Mouse (Mus musculus): Measurements from ENCODE around the gene Syce3. TPM values are rescaled to one million over a fixed set of nuclear protein-coding genes. Genes with fewer than 3 reads are reported as not detected.

The Syce3 gene
- total RNA-seq, 2 experiments from 2014 or later, result not detected

DNA sequence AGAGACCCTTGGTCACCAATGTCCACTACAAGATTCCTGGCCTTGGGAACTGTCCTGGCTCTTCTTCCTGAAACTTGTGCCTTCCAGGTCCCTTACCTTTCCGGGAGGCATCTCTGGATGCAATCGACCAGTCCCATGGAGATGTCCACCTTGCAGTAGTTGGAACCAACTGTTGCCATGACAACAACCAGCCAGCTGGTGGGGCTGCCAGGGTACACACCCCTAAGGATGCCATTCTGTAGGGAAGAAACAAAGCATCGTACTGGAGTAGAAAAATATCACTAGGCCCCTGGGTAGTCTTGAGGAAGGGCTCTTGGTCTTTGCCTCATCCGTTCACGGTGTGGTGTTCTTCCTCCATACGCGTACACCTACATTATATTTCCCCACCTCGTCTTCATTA lies 14.3 kb upstream of the Syce3 start:
- DNase-seq, result no peak

- no peak for DNase-seq
Measured at GRCm38 (mm10) chr15:89421938-89422337, 11.6 kb upstream of the Syce3 start.

DNA sequence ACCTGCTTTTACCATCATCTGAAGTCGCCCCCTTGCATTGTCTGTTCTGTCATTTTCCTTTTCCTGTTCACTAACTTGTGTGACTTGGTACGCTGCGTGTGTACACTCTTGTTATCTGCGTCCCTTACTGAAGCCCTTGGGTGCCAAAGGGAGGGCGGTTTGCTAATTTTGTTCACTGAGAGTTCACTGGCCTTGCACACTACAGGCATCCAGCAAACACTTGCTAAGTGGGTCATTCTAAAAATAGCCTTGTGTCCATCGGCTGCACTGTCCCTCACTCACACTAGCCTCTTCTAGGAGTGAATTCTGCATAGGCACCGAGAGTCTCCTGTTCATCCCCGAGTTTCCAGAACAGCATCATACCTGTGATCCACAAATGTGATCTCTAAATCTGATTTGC lies 5.0 kb upstream of the Syce3 start:
- DNase-seq, result peak; percentile 56 to 72

DNA sequence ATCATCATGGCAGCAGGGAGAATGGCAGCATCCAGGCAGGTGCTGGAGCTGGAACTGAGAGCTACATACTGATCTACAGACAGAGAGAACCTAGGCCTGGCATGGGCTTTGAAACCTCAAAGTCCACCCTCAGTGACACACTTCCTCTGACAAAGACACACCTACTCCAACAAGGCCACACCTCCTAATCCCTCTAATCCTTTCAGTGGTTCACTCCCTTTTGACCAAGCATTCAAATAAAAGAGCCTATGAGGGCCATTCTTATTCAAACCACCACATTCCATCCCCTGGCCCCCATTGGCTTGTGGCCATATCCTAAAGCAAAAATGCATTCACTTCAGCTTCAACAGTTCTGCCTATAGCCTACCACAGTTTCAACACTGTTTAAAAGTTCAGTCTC lies 3.6 kb downstream of the Syce3 start:
- DNase-seq, result no peak

DNA sequence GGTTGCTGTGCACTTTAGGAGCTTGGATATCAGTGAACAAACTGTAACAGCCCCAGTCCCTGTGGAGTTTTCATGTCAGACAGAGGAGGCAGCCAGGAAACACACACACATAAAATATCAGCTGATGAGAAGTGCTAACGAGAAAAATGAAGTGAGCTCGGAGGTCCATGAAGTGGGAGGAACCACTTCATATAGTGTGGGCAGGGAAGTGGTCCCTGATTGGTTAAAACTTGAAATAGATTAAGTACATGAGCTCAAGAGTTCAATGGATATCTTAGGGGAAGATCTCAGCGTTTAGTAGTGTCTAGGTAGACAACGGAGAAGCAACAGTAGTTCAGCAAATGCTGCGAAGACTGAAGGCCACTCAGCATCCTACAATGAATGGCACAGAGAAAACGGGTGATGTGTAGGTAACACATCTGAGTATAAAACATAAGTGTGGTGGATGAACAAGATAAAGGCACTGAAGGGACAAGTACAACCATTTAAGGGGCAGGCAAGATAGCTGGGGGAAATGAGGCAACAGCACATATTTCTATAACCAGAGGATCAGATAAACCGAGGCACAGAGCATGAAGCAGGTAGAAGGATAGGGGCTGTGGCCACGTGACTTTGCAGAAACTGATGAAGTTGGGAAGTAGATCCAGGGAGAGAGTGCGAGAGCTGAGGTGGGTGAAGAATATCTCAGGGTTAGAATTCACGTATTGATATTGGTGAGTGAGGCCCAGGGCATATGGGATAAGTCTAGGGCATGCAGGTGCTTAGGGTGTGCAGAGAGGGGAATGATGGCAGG lies 5.3 kb downstream of the Syce3 start:
- no peak for DNase-seq

DNA sequence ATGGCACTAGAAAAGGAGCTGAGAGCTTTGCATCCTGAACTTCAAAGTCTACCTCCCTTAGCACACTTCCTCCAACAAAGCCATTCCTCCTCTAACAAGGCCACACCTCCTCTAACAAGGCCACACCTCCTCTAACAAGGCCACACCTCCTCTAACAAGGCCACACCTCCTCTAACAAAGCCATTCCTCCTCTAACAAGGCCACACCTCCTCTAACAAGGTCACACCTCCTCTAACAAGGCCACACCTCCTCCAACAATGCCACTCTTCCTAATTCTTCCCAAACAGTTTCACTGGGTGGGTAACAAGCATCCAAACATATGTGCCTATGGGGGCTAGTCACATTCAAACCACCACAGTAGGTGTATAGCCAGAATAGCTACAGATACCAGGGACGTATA lies 7.8 kb downstream of the Syce3 start:
- DNase-seq, result no peak

- no peak for DNase-seq
Measured at GRCm38 (mm10) chr15:89399716-89400115, 10.6 kb downstream of the Syce3 start.

DNA sequence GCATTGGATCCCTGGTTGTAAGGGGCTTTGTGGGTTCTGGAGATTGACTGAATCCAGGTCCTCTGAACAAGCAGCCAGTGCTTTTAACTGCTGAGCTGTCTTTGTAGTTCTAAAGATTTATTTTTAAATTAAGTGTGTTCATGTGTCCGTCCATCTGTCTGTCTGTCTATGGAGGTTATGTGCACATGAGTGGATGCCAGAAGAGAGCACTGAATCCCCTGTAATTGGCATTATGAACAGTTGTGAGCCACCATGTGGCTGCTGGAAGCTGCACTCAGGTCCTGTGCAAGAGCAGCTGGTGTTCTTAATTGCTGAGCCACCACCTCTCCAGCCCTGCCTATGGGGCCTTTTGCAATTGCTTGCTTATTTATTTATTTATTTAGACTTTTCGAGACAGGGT lies 12.2 kb downstream of the Syce3 start:
- DNase-seq, result no peak

GRCm38 (mm10) chr15:89396883-89397282 lies 13.4 kb downstream of the Syce3 start:
- DNase-seq, result no peak

- DNase-seq, result no peak
Measured at GRCm38 (mm10) chr15:89390081-89390480, 20.2 kb downstream of the Syce3 start.

- DNase-seq, result no peak
Measured at GRCm38 (mm10) chr15:89387127-89387526, 23.2 kb downstream of the Syce3 start.

- DNase-seq, result no peak
Measured at GRCm38 (mm10) chr15:89384617-89385016, 25.7 kb downstream of the Syce3 start, which contains the start of gene Klhdc7b. TSS of gene Klhdc7b (plus strand) at chr15:89384917.

GRCm38 (mm10) chr15:89379429-89379828 lies 30.9 kb downstream of the Syce3 start:
- no peak for DNase-seq

DNA sequence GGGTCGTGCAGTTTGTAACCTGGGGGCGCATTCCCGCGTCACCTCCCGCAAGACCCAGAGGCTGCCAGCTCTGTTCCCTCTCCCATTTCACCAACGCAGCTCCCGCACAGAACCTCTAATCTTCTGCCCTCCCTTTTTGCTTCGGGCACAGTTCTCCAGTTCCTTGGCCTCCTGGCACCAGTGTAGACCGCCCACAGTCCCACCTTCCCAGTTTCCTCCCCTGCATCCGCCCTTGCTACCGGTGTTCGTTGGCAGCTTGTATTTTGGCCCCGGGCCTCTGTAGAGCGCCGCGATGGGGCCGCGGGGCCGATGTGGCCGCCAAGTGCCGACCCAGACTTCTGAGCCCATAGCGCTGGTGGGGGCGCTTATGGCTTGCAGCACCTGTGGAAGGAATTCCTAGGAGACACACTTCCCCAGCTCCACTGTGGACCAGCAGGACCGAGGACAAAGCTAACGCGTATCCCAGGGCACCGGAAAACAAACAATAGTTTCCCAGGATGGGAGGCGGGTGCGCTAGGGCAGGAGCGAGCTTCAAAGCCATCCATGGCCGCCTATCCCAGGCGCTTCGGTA lies 31.4 kb downstream of the Syce3 start, which contains the start of gene Odf3b:
TSS of gene Odf3b (minus strand) at position 452 of the 571 bp plus-strand sequence.
- peak; percentile 72 to 74 for DNase-seq

DNA sequence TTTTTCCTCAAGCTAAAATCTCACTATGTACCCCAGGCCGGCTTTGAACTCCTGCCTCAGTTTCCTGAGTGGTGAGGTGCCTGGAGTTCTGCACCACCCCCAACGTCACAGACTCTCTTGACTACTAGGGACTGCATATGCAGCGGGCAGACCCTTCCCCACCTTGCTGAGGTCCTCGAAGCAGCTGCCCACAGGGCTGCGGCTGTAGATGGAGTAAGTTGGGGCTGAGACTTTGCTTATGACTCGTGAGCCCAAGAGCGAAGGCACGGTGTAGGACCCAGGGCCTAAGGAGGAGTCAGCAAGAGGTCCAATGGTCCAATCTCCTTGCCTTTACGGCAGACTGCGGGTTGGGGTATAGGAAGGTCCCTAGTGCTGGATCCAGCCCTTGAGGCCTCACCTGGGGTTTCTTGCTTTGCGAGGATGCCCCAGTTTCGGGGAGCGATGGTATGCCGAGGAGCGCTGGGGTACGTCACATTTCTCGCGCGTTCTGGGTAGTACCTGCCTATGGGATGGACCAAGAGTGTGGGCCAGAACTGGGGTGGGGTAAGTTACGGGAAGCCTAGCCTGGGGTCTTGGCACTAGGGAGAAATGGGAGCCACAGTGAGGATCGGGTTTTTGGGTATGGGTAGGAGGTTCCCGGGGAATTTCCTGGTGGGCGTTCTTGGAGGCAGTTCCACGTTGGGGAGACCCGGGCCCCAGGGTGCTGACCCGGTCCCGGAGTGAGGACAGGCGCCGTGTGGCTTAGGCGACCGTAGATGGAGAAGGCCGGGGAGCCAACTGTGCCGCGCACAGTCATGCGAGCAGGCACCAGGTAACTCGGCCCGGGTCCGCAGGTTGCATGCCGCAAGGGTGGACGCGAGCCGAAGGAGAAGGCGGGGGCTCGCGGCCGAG lies 32.1 kb downstream of the Syce3 start:
- DNase-seq, result no peak

- no peak for DNase-seq
Measured at GRCm38 (mm10) chr15:89377362-89377761, 32.9 kb downstream of the Syce3 start.

GRCm38 (mm10) chr15:89376957-89377356 lies 33.3 kb downstream of the Syce3 start, which contains the start of gene Tymp:
TSS of gene Tymp (minus strand) at chr15:89377039.
- DNase-seq, result no peak

DNA sequence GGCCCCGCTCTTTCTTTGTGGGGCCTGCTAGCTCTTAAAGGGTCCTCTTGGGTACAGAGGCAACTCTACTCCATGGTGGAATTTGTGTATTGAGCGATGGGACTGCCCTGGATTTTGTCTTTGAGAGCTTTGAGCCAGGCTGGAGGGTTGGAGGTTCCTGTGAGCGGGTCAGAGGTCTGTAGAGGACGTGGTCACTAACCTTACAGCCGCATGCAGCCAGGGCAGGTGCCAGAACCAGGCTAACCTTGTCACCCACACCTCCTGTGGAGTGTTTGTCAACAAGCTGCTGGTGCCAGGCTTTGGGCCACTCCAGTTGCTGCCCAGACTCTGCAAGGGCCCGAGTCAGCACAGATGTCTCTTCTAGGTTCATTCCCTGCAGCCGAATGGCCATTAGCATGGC lies 34.3 kb downstream of the Syce3 start:
- no peak for DNase-seq

GRCm38 (mm10) chr15:89374801-89375534 lies 35.3 kb downstream of the Syce3 start:
- no peak for DNase-seq

DNA sequence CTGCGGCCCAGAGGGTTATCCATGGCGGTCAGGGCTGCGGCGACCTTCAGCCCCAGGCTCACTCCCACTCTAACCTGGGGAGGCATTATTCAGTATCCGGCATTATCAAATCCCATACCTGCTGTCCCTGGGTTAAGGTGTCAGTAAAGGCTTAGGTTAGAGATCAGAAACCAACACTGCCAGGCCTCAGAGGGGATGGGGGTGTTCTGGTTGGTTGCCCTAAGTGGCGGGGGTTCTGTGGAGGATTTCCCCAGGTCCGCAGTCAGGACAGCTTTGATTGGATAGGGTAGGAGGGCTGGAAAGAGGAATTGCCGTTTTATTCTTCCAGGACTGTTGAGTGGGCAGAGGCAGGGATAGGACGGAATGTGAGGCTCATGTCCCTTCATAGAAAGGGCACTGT lies 36.0 kb downstream of the Syce3 start:
- DNase-seq, result no peak

DNA sequence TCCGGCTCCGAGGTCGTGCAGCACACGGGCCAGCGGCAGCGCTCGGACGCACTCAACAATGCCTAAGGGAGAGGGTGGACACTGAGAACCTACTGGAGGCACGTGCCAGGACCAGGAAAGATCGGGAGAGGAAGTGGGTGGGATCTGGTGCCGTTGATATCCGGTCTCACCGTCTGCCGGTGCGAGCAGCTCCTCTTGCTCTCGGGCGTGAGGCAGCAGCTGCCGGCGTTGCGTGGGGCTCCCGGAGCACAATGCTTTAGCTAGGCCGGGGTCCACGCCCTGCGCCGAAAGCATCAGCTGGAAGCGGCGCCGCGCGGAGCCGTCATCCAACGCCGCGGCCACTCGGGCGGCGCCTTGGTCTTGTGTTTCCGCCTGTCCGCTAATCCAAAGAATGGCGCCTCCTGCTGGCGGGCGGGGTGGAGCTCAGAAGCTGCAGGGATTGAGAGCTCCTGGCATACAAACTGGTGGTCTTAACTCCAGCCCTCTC lies 36.5 kb downstream of the Syce3 start, which contains the start of gene Sco2:
TSS of gene Sco2 (minus strand) at position 85 of the 487 bp plus-strand sequence.
- DNase-seq, result peak; percentile 92 to 97

Data from heart, adult 18-20 months (tissue).